Mouse (Mus musculus) liver, adult 2 months (tissue): ENCODE measurements at regions not wholly inside any gene's neighbourhood (a gene's known extent, or its start where the extent isn't known, plus 50 kb on each side); places are given as distances from the start of the nearest gene placed in this dataset.

Experiments used
- DNase-seq: peaks from one replicate; pipeline ENCODE4 v3.0.0-alpha.2; 2011; ENCODE audit warnings: low read depth, low spot score; ENCODE audit errors: extremely low read depth
- H3K27ac ChIP-seq: fragments of 200-500 bp; replicated peaks from 2 replicates; pipeline ENCODE4 v1.5.1; 2012; ENCODE audit warnings: low read depth, mild to moderate bottlenecking, control low read depth, inconsistent platforms, low read length; ENCODE audit not compliant: insufficient read depth
- H3K27me3 ChIP-seq: fragments of 200-500 bp; 2 replicates; pipeline ENCODE4 v1.6.1; 2012; ENCODE audit warnings: mild to moderate bottlenecking, moderate library complexity, low read length, inconsistent platforms; ENCODE audit not compliant: control insufficient read depth, insufficient read depth
- H3K36me3 ChIP-seq: fragments of 200-500 bp; 2 replicates; pipeline ENCODE4 v1.6.1; 2012; ENCODE audit warnings: low read length, inconsistent platforms; ENCODE audit not compliant: control insufficient read depth, insufficient read depth
- H3K4me1 ChIP-seq: fragments of 200-500 bp; 2 replicates; pipeline ENCODE4 v1.6.1; 2011; ENCODE audit warnings: low read length; ENCODE audit not compliant: control insufficient read depth, insufficient read depth
- H3K4me3 ChIP-seq: fragments of 200-500 bp; 2 replicates; pipeline ENCODE4 v1.5.1; 2011; ENCODE audit warnings: low read depth, mild to moderate bottlenecking, control low read depth, low read length, moderate library complexity; ENCODE audit not compliant: insufficient read depth
- H3K79me2 ChIP-seq: fragments of 200-500 bp; 2 replicates; pipeline ENCODE4 v1.6.1; 2012; ENCODE audit warnings: inconsistent platforms, mild to moderate bottlenecking, low read length, moderate library complexity; ENCODE audit not compliant: control insufficient read depth, insufficient read depth
- H3K9ac ChIP-seq: fragments of 200-500 bp; 2 replicates; pipeline ENCODE4 v1.6.1; 2012; ENCODE audit warnings: low read depth, mild to moderate bottlenecking, control low read depth, inconsistent platforms, low read length
- CTCF ChIP-seq: fragments of 200-500 bp; IDR thresholded peaks from 2 replicates; pipeline ENCODE4 v1.5.1; 2011; ENCODE audit warnings: low read depth, low read length, control low read depth
- POLR2A ChIP-seq: fragments of 200-500 bp; IDR thresholded peaks from 2 replicates; pipeline ENCODE4 v1.6.1; 2011; ENCODE audit warnings: low read length, control low read depth; ENCODE audit not compliant: insufficient read depth; ENCODE audit errors: extremely low read depth
- WGBS: fragments of 180-500 bp; shearing (Covaris S2); methylation state at CpG from one replicate; pipeline ENCODE4 v1.1.7; 2018; 5-methylcytosine and 5-hydroxymethylcytosine counted together

DNA sequence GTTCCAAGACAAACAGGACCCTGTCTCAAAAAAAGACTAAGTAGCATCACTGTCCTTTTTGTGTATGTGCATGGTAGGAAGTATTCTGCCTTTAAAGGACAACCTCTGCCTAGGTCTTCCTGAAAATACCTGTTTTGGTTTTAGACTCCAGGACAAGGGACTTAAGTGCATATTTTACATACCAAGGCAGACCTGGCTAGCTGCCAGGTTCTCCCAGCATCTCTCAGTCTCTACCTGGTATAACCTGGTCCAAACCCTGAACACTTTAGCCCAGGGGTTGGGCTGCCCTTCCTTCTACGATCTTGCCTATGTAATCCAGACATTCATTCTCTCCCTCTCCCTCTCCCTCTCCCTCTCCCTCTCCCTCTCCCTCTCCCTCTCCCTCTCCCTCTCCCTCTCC lies 348.9 kb downstream of the Pdzph1 start:
- TF ChIP-seq CTCF (no peak), POLR2A (no peak)
- no peaks in the 10 kb centered on the region for H3K4me1 ChIP-seq
- H3K36me3 ChIP-seq: no peaks in the 10 kb centered on the region
- no peak overlapping the region for H3K4me3 ChIP-seq
- no peak overlapping the region for H3K9ac ChIP-seq
- H3K79me2 ChIP-seq: no peaks in the 10 kb centered on the region
- WGBS: 53% methylated on average over 1 of the region's 1 CpGs
- no peaks in the 10 kb centered on the region for H3K27me3 ChIP-seq
- no peak for DNase-seq
- no peak overlapping the region for H3K27ac ChIP-seq

DNA sequence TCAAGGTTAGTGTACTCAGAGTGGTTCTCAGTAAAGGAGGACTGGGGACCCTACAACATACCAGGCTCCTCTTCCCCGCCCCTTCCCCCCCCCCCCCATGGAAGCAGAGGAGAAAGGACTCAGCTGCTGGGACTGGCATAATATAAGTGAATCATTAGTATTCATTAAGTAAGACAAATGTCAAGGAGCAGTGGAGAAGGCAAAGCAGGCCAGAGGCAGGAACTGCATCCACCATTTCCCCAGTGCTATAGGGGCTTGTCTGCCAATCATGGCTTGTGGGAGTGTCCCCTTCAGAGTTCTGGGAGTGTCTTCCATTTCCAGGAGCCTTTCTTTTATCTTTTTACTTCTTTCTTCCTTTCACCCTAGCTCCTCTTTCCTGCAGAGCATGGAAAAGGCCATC lies 392.3 kb downstream of the Pdzph1 start:
- no peak for DNase-seq
- no peak overlapping the region for H3K27ac ChIP-seq
- 67% methylated on average over 1 of the region's 1 CpGs for WGBS
- H3K27me3 ChIP-seq: no peaks in the 10 kb centered on the region
- no peaks in the 10 kb centered on the region for H3K36me3 ChIP-seq
- H3K4me1 ChIP-seq: no peaks in the 10 kb centered on the region
- H3K4me3 ChIP-seq: no peak overlapping the region
- no peak for TF ChIP-seq CTCF
- no peak for TF ChIP-seq POLR2A
- H3K9ac ChIP-seq: no peak overlapping the region
- H3K79me2 ChIP-seq: no peaks in the 10 kb centered on the region

DNA sequence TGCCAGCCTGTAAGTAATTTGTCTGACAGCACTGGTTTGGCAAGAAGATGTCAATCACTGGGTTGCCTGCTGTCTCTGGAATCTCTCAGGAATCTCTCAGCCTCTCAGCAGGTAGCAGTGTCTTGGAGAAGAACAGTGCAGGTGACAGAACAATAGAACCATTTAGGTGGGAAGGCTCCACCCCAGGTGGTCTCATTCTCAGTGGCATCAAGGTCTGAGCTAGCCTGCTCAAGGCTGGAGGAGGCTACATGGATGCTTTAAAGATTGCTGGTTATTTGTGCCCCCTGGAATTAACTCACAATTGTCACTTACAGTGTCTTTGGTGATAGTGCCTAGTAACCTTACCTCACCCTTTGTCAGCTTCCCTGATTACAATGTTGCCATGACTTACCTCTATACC lies 394.5 kb downstream of the Pdzph1 start:
- Histone ChIP-seq H3K36me3 (no peaks in the 10 kb centered on the region), H3K79me2 (no peaks in the 10 kb centered on the region), H3K27ac (no peak overlapping the region), H3K9ac (no peak overlapping the region), H3K4me1 (no peaks in the 10 kb centered on the region), H3K4me3 (no peak overlapping the region), H3K27me3 (no peaks in the 10 kb centered on the region)
- no peak for DNase-seq
- no peak for TF ChIP-seq CTCF

DNA sequence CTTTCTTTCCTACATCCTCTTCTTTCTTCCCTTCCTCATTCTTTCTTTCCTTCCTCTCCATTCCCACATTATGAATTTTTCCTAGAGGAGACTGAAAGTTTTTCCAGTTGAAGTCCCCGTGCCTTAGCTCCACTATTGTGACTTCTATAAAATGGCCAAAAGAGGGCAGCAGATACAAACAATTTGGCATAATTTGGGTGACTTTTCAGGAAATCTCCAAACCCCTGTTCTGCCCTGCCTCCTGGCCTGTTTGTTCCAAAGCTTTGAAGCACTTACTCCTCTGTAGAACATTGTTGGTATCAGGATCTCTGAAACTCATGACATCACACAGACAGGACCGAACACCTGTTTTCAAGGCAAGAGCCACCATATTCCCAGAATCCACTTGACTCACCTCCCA lies 403.2 kb downstream of the Pdzph1 start:
- Histone ChIP-seq H3K79me2 (no peaks in the 10 kb centered on the region), H3K27me3 (no peaks in the 10 kb centered on the region), H3K27ac (no peak overlapping the region), H3K9ac (no peak overlapping the region), H3K4me3 (no peak overlapping the region), H3K36me3 (no peaks in the 10 kb centered on the region), H3K4me1 (no peaks in the 10 kb centered on the region)
- peak; percentile 28 for DNase-seq
- WGBS: 59% methylated on average over 2 of the region's 2 CpGs
- TF ChIP-seq CTCF: peak; percentile 15; the same call in 1 of the 2 replicates
- TF ChIP-seq POLR2A: no peak

DNA sequence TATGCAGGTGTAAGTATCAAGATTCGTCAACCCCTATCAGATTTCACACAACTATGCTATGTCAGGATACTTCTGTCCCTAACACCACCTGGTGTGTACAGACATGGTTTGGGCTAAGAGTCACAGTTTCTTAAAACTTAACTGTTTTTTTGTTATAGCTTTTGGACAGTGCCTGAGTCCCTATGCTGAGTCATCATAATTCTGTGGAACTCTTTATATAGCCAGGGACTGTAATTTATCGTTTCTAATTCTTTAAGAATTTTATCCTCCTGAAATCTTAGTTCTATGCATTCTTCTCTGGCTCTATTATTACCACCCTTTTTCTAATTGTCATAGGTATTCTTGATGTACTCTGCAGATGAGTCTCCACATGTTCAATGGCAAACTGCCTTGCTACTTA lies 418.3 kb downstream of the Pdzph1 start:
- H3K4me3 ChIP-seq: no peak overlapping the region
- H3K4me1 ChIP-seq: no peaks in the 10 kb centered on the region
- no peaks in the 10 kb centered on the region for H3K27me3 ChIP-seq
- no peak overlapping the region for H3K27ac ChIP-seq
- WGBS: 65% methylated on average over 2 of the region's 2 CpGs
- DNase-seq: no peak
- TF ChIP-seq POLR2A (no peak), CTCF (no peak)
- no peaks in the 10 kb centered on the region for H3K36me3 ChIP-seq
- H3K9ac ChIP-seq: no peak overlapping the region
- no peaks in the 10 kb centered on the region for H3K79me2 ChIP-seq
